Mouse (Mus musculus): ENCODE measurements around the gene Cfap126.
"Not testable (repeated sequence)": the region's sequence is repeated elsewhere in the genome, so short reads cannot be mapped to it uniquely, and the experiment has no call there.

GRCm38 (mm10) chr1:171077192-171077591 is 36.5 kb upstream of the Cfap126 start:
- not testable (repeated sequence) for TF ChIP-seq POLR2A (IDR thresholded peaks at IDR 0.05; ENCODE audit: low read depth, low read length); CTCF (IDR thresholded peaks at IDR 0.05; ENCODE audit: extremely low read depth, insufficient read length, insufficient replicate concordance, low read depth, low read length)
